Comparison of ENCODE assay signal across 11 mouse cellular contexts in the genomic region with DNA sequence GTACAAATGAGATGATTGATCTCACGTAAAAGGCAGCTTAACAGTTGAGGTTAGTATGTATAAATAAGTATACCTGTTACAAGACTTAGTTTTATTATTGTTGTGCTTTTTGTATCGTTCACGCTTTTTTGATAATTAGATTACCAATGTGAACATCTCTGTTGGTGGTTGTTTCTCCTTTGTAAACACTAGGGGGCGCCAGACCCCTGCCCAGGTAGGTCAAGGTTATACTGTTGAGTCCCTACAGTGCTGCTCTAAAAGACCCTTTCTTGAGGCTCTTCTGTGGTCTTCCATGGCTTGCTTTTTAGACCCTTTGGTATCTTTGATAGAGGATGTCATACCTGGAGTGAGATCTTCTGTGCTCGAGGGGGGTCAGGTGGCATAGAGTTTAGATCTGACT. TPM values are rescaled to one million over a fixed set of nuclear protein-coding genes. Genes with fewer than 3 reads are reported as not detected.
DNase-seq lines count a peak whose midpoint lies in the region; ATAC-seq and TF ChIP-seq lines count a peak whose summit lies in the region.
"Had no signal": no experiment of that assay in that cellular context is flagged by ENCODE, and none has a peak within 500 bp of the region (broad histone marks: within the 10 kb centered on the region; RNA-seq: fewer than 3 reads in every experiment).

No protein-coding gene starts in this region.

- WGBS in cerebellum, adult 2 months: 73% methylated on average over 5 of the region's 5 CpGs
- WGBS in liver, embryonic 14.5 days (ENCODE audit: insufficient replicate concordance): 56% methylated on average over 5 of the region's 5 CpGs
- WGBS in liver, embryonic 11.5 days: 69% methylated on average over 5 of the region's 5 CpGs

- no peak for ATAC-seq in cerebellum, adult (ENCODE audit: insufficient number of reproducible peaks, low FRiP score, low TSS enrichment)
- no peak for ATAC-seq in liver, embryonic 14.5 days (ENCODE audit: insufficient read depth)
- ATAC-seq in liver, embryonic 11.5 days (replicated peaks; ENCODE audit: low FRiP score): no peak
- peak; percentile 54; the same call in 1 of the 2 replicates for ATAC-seq in megakaryocyte progenitor cell, adult 5-6 weeks (replicated peaks; ENCODE audit: poor library complexity)
- no peak for ATAC-seq in megakaryocyte-erythroid progenitor cell, adult 5-6 weeks (replicated peaks; ENCODE audit: low FRiP score, low TSS enrichment, poor library complexity, severe bottlenecking)

- H3K9me3 ChIP-seq in liver, embryonic 14.5 days (ENCODE audit: control insufficient read depth, low read length): no peaks in the 10 kb centered on the region
- no peaks in the 10 kb centered on the region for H3K9me3 ChIP-seq in liver, embryonic 11.5 days (ENCODE audit: control insufficient read depth, low read length)
- no peaks in the 10 kb centered on the region for H3K9me3 ChIP-seq in MEL (replicated peaks; ENCODE audit: insufficient read depth, low read length)
- H3K9me3 ChIP-seq: forebrain, embryonic 12.5 days; neural tube, embryonic 15.5 days had no signal

- TF ChIP-seq CTCF in cerebellum, adult 2 months (IDR thresholded peaks at IDR 0.05; ENCODE audit: borderline replicate concordance, insufficient read depth, low read depth, low read length): peak; percentile 50; the same call in 1 of the 2 replicates
- TF ChIP-seq CTCF in liver, embryonic 14.5 days (IDR thresholded peaks at IDR 0.05; ENCODE audit: low read depth): peak; percentile 74
- peak; percentile 73 to 87 (median 78) for TF ChIP-seq CTCF in MEL (IDR thresholded peaks at IDR 0.05 in 2 of 3, conservative IDR thresholded peaks at IDR 0.05 in 1 of 3; ENCODE audit: control insufficient read depth in 1 of 3, insufficient read depth in 1 of 3, low read depth in 2 of 3, low read length in 3 of 3, poor library complexity in 1 of 3, severe bottlenecking in 1 of 3)

- H3K4me3 ChIP-seq in cerebellum, adult 2 months (replicated peaks; ENCODE audit: insufficient read depth, low read depth, low read length): no peak overlapping the region
- H3K4me3 ChIP-seq in liver, embryonic 14.5 days (ENCODE audit: insufficient read depth in 1 of 2, low read depth in 2 of 2, low read length in 2 of 2): no peak overlapping the region
- no peak overlapping the region for H3K4me3 ChIP-seq in liver, embryonic 11.5 days (ENCODE audit: low read depth, low read length)
- no peak overlapping the region for H3K4me3 ChIP-seq in MEL (ENCODE audit: control insufficient read depth in 1 of 2, insufficient read depth in 1 of 2, low read depth in 2 of 2, low read length in 2 of 2)
- H3K4me3 ChIP-seq: forebrain, embryonic 12.5 days; neural tube, embryonic 15.5 days had no signal

- H3K4me1 ChIP-seq in cerebellum, adult 2 months (ENCODE audit: control insufficient read depth, insufficient read depth, low read length): peaks cover 11% of the 10 kb centered on the region
- peaks cover 0 to 4% of the 10 kb centered on the region in 2 experiments; a peak in 1 of 4 replicates for H3K4me1 ChIP-seq in liver, embryonic 14.5 days (replicated peaks; ENCODE audit: control insufficient read depth in 2 of 2, insufficient read depth in 2 of 2, low read length in 1 of 2)
- H3K4me1 ChIP-seq in liver, embryonic 11.5 days (replicated peaks; ENCODE audit: control insufficient read depth, insufficient read depth, low read length): no peaks in the 10 kb centered on the region; the same call in 1 of the 2 replicates
- no peaks in the 10 kb centered on the region for H3K4me1 ChIP-seq in MEL (ENCODE audit: control insufficient read depth in 1 of 2, insufficient read depth in 2 of 2, low read length in 2 of 2)

- H3K9ac ChIP-seq in liver, embryonic 14.5 days (replicated peaks): no peak overlapping the region
- H3K9ac ChIP-seq in liver, embryonic 11.5 days (ENCODE audit: low read depth, low read length): no peak overlapping the region
- no peak overlapping the region for H3K9ac ChIP-seq in MEL (ENCODE audit: control insufficient read depth, low read depth, low read length, poor library complexity, severe bottlenecking)
- H3K9ac ChIP-seq: forebrain, embryonic 12.5 days; neural tube, embryonic 15.5 days had no signal

- no peak for TF ChIP-seq EP300 in liver, embryonic 14.5 days (IDR thresholded peaks at IDR 0.05; ENCODE audit: low read depth)
- no peak for TF ChIP-seq EP300 in MEL (IDR thresholded peaks at IDR 0.05; ENCODE audit: low read depth in 1 of 2, low read length in 2 of 2)

- TF ChIP-seq POLR2A in cerebellum, adult 2 months (IDR thresholded peaks at IDR 0.05; ENCODE audit: borderline replicate concordance, insufficient read depth, low read length): no peak
- TF ChIP-seq POLR2A in MEL (IDR thresholded peaks at IDR 0.05; ENCODE audit: control insufficient read depth in 1 of 2, insufficient read depth in 1 of 2, low read depth in 1 of 2, low read length in 2 of 2, poor library complexity in 1 of 2): no peak

- H3K27me3 ChIP-seq in cerebellum, adult 2 months (ENCODE audit: control insufficient read depth, insufficient read depth, low read length): no peaks in the 10 kb centered on the region
- no peaks in the 10 kb centered on the region for H3K27me3 ChIP-seq in liver, embryonic 14.5 days (ENCODE audit: control insufficient read depth, insufficient read depth, low read length)
- H3K27me3 ChIP-seq in liver, embryonic 11.5 days (replicated peaks; ENCODE audit: control insufficient read depth, insufficient read depth, low read length): no peaks in the 10 kb centered on the region
- H3K27me3 ChIP-seq in MEL (ENCODE audit: control insufficient read depth in 1 of 2, insufficient read depth in 2 of 2, low read length in 2 of 2): no peaks in the 10 kb centered on the region
- H3K27me3 ChIP-seq: forebrain, embryonic 12.5 days; neural tube, embryonic 15.5 days had no signal

- DNase-seq in cerebellum, adult 2 months: no peak
- peak in 1 of 3 experiments; percentile 9 for DNase-seq in liver, embryonic 14.5 days (ENCODE audit: low read depth in 3 of 3, low spot score in 3 of 3)
- DNase-seq in liver, embryonic 11.5 days (ENCODE audit: low spot score): no peak
- peak; percentile 55 for DNase-seq in MEL (ENCODE audit: low read depth, low spot score)
- DNase-seq in cerebellum, adult 9-11 months: no peak
- DNase-seq: spleen, adult 18-20 months had no signal

- H3K27ac ChIP-seq in cerebellum, adult 2 months (ENCODE audit: insufficient read depth, low read length): no peak overlapping the region
- H3K27ac ChIP-seq in liver, embryonic 14.5 days: no peak overlapping the region
- no peak overlapping the region for H3K27ac ChIP-seq in liver, embryonic 11.5 days (ENCODE audit: low read depth, low read length)
- no peak overlapping the region for H3K27ac ChIP-seq in MEL (ENCODE audit: control insufficient read depth, low read depth, low read length)
- H3K27ac ChIP-seq: forebrain, embryonic 12.5 days; neural tube, embryonic 15.5 days had no signal

- TF ChIP-seq RAD21 in MEL (IDR thresholded peaks at IDR 0.05; ENCODE audit: low read depth, low read length): peak; percentile 41

- peaks cover 7% of the 10 kb centered on the region; the same call in 1 of the 2 replicates for H3K79me2 ChIP-seq in MEL (ENCODE audit: control insufficient read depth, insufficient read depth, low read length, poor library complexity)

- no peaks in the 10 kb centered on the region; the same call in 1 of the 2 replicates for H3K36me3 ChIP-seq in liver, embryonic 14.5 days (replicated peaks; ENCODE audit: control insufficient read depth, insufficient read depth, low read depth)
- peaks cover 2% of the 10 kb centered on the region; the same call in 1 of the 2 replicates for H3K36me3 ChIP-seq in liver, embryonic 11.5 days (ENCODE audit: control insufficient read depth, insufficient read depth, low read length)
- peaks cover 0 to 18% of the 10 kb centered on the region in 2 experiments; a peak in 2 of 4 replicates for H3K36me3 ChIP-seq in MEL (ENCODE audit: control insufficient read depth in 1 of 2, insufficient read depth in 2 of 2, low read length in 2 of 2)

- no peak overlapping the region for H3K4me2 ChIP-seq in liver, embryonic 14.5 days (ENCODE audit: low read depth)
- H3K4me2 ChIP-seq in liver, embryonic 11.5 days: no peak overlapping the region
- H3K4me2 ChIP-seq: forebrain, embryonic 12.5 days; neural tube, embryonic 15.5 days had no signal

TF ChIP-seq in MEL, 35 proteins besides CTCF, POLR2A, EP300 and RAD21:
- no peak for TF ChIP-seq GABPA (IDR thresholded peaks at IDR 0.05; ENCODE audit: low read depth, low read length)
- TF ChIP-seq RCOR1 (IDR thresholded peaks at IDR 0.05; ENCODE audit: low read depth, low read length): no peak
- TF ChIP-seq CHD2 (IDR thresholded peaks at IDR 0.05; ENCODE audit: low read length): no peak
- TF ChIP-seq CHD1 (IDR thresholded peaks at IDR 0.05; ENCODE audit: low read depth, low read length): no peak
- no peak for TF ChIP-seq USF2 (IDR thresholded peaks at IDR 0.05; ENCODE audit: borderline replicate concordance in 1 of 2, insufficient read depth in 1 of 2, low read depth in 1 of 2, low read length in 2 of 2)
- TF ChIP-seq HCFC1 (IDR thresholded peaks at IDR 0.05; ENCODE audit: low read depth, low read length): no peak
- TF ChIP-seq POLR2AphosphoS5 (IDR thresholded peaks at IDR 0.05; ENCODE audit: borderline replicate concordance, low read depth, low read length): no peak
- TF ChIP-seq GATA1 (IDR thresholded peaks at IDR 0.05; ENCODE audit: low read depth, low read length): no peak

RNA-seq across cellular contexts. Expression of a gene that starts 20.8 kb away (rescaled TPM):
- polyA plus RNA-seq in cerebellum, adult 2 months (2012; rRNA removed): 8.8 and 9.7 TPM in 2 replicates
- polyA plus RNA-seq in liver, embryonic 14.5 days (2012; rRNA removed): 2.5 and 3.4 TPM in 2 replicates
- 5.4 and 6.5 TPM in 2 replicates for polyA plus RNA-seq in liver, embryonic 14.5 days (2014; fragmentation: Nextera tagmentation; extraction: Ambion mirVana)
- 15.0 and 18.8 TPM in 2 replicates for polyA plus RNA-seq in liver, embryonic 11.5 days (2014; fragmentation: Nextera tagmentation; extraction: Ambion mirVana)
- 12.5 and 15.1 TPM in 2 replicates for total RNA-seq in MEL (2012; rRNA removed)
- polyA plus RNA-seq in MEL (2012; ENCODE audit: insufficient read depth in 1 of 2, insufficient read length in 2 of 2, low read depth in 1 of 2, low replicate concordance in 2 of 2, missing spikeins in 1 of 2): 100 to 1,000 TPM in 1 of 2 experiments, 10 to 100 TPM in 1; 15.4 to 186 TPM
- total RNA-seq in megakaryocyte progenitor cell, adult 5-6 weeks (2015): 18.2 and 21.2 TPM in 2 replicates
- 19.9 and 27.7 TPM in 2 replicates for total RNA-seq in megakaryocyte progenitor cell, adult 5-6 weeks (2017)
- total RNA-seq in megakaryocyte-erythroid progenitor cell, adult 5-6 weeks (2014; fragmentation: Nextera tagmentation): 22.7 TPM in 2 replicates
- total RNA-seq in megakaryocyte-erythroid progenitor cell, adult 5-6 weeks (2017): 20.9 and 27.3 TPM in 2 replicates
